Mouse (Mus musculus) MEL (cell line): Measurements from ENCODE around the gene Olfr763.

ENCODE experiments used
- E2F4 ChIP-seq: IDR thresholded peaks from 2 replicates; pipeline ENCODE4 v1.6.1; 2011; ENCODE audit warnings: low read depth, low read length, improper control_type of control experiment, borderline replicate concordance
- GATA1 ChIP-seq: IDR thresholded peaks from 2 replicates; pipeline ENCODE4 v1.6.1; 2011; ENCODE audit warnings: low read depth, low read length, improper control_type of control experiment
- JUND ChIP-seq: IDR thresholded peaks from 2 replicates; pipeline ENCODE4 v1.6.1; 2011; ENCODE audit warnings: low read depth, mild to moderate bottlenecking, improper control_type of control experiment, low read length
- NELFE ChIP-seq: IDR thresholded peaks from 2 replicates; pipeline ENCODE4 v1.6.1; 2011; ENCODE audit warnings: low read depth, low read length, improper control_type of control experiment
- POLR2A ChIP-seq, 2 experiments: IDR thresholded peaks; 2 replicates each; pipeline ENCODE4 v1.6.1; 2011 to 2012; ENCODE audit warnings: low read length in 2 of 2, mild to moderate bottlenecking in 2 of 2, control low read depth in 1 of 2, improper control_type of control experiment in 1 of 2, low read depth in 1 of 2, moderate library complexity in 1 of 2; ENCODE audit not compliant: control insufficient read depth in 1 of 2, insufficient read depth in 1 of 2, poor library complexity in 1 of 2
- POLR2AphosphoS2 ChIP-seq: IDR thresholded peaks from 2 replicates; pipeline ENCODE4 v1.6.1; 2011; ENCODE audit warnings: low read length, improper control_type of control experiment
- RCOR1 ChIP-seq: IDR thresholded peaks from 2 replicates; pipeline ENCODE4 v1.6.1; 2012; ENCODE audit warnings: low read depth, mild to moderate bottlenecking, inconsistent platforms, low read length, improper control_type of control experiment

DNA sequence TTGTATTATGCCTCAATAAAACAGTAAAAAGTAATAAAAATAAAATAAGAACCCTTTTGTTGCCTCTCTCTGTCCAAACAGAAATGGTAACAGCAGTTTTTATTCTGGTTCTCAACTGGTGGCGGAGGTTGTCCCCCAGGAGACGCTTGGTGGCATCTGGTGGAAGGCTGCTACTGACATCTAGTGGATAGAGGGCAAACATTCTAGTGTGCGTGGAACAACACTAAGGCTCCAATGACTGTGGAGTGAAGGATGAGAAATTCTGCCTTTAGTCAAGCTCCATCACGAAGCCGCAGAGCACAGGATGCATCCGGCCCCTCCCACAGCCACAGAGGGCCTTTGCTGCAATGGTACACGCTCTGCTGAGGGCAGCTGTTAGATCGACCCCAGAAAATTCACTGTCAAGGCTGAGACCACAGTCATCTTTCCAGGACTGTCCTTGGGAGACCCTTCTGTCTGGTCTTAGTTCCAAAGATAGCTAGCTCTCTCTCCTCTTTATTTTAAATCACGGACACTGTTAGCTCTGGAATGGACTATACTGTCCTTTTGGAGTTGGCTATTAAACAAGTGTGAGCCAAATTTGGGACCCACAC lies 33.0 kb upstream of the Olfr763 start:
- TF ChIP-seq RCOR1 (no peak), JUND (no peak), NELFE (no peak), POLR2A (IDR thresholded peaks at IDR 0.05; ENCODE audit: control insufficient read depth in 1 of 2, insufficient read depth in 1 of 2, low read depth in 1 of 2, low read length in 2 of 2, poor library complexity in 1 of 2) (no peak), GATA1 (no peak), POLR2AphosphoS2 (no peak), E2F4 (no peak)
